ENCODE assay signal across 30 mouse cellular contexts in the genomic region with DNA sequence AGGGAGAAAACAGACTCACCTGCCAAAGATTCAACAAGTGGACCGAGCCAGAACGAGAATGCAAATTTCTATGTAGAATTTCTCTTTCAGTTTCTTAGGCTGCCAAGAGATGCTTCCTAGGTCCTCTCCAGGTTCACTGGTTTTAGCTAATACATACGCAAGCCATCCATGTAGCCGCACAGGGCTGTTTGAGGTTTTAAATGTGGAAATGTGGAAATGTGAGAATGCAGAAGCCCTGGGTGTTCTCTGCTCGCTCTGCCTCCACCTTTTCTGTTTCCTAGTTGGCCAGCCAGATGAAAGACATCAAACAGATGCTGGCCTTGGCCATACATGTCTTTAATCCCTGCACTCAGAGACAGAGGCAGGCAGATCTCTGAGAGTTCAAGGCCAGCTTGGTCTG. TPM values are rescaled to one million over a fixed set of nuclear protein-coding genes. Genes with fewer than 3 reads are reported as not detected.
DNase-seq lines count a peak whose midpoint lies in the region; ATAC-seq and TF ChIP-seq lines count a peak whose summit lies in the region.
"Had no signal": no experiment of that assay in that cellular context is flagged by ENCODE, and none has a peak within 500 bp of the region (broad histone marks: within the 10 kb centered on the region; RNA-seq: fewer than 3 reads in every experiment).

No protein-coding gene starts in this region.

- no peak overlapping the region for H3K9ac ChIP-seq in heart, adult 2 months (ENCODE audit: low read depth, low read length)
- no peak overlapping the region for H3K9ac ChIP-seq in stomach, embryonic 15.5 days
- H3K9ac ChIP-seq in stomach, postnatal 0 days (ENCODE audit: low read length), result no peak overlapping the region
- no peak overlapping the region for H3K9ac ChIP-seq in stomach, embryonic 16.5 days (ENCODE audit: low read length)
- H3K9ac ChIP-seq: embryonic facial prominence, embryonic 12.5 days; forebrain, embryonic 15.5 days; heart, embryonic 15.5 days; hindbrain, embryonic 13.5 days; kidney, embryonic 15.5 days; limb, embryonic 13.5 days; liver, embryonic 12.5 days; neural tube, embryonic 15.5 days had no signal

- intact Hi-C loops in heart, adult 2 months (cut with DNase I), result no loop called here
- intact Hi-C loops in heart, postnatal 14 days (cut with DNase I), result no loop called here

- no peak overlapping the region for H3K4me3 ChIP-seq in heart, adult 2 months
- no peak overlapping the region for H3K4me3 ChIP-seq in stomach, embryonic 15.5 days (replicated peaks)
- H3K4me3 ChIP-seq in stomach, postnatal 0 days (ENCODE audit: low read depth, low read length), result no peak overlapping the region
- H3K4me3 ChIP-seq in stomach, embryonic 16.5 days (replicated peaks; ENCODE audit: low read length), result no peak overlapping the region
- no peak overlapping the region for H3K4me3 ChIP-seq in forebrain, embryonic 10.5 days
- H3K4me3 ChIP-seq: embryonic facial prominence, embryonic 12.5 days; forebrain, embryonic 15.5 days; heart, embryonic 10.5 days; heart, embryonic 15.5 days; hindbrain, embryonic 13.5 days; kidney, embryonic 15.5 days; layer of hippocampus, adult 2 months; limb, embryonic 13.5 days; liver, embryonic 12.5 days; neural tube, embryonic 15.5 days had no signal

- DNase-seq in heart, adult 2 months, result no peak
- DNase-seq in heart, postnatal 14 days, result no peak
- no peak for DNase-seq in stomach, postnatal 0 days (ENCODE audit: low spot score)
- DNase-seq in thymus, postnatal 4 days, result no peak
- DNase-seq in forebrain, embryonic 10.5 days (ENCODE audit: extremely low spot score, low spot score), result no peak
- DNase-seq: adrenal gland, adult 2 months; cerebellum, adult 11-12 months; cerebellum, adult 9-11 months; embryo, embryonic 11 days; heart, postnatal 4 days; kidney, postnatal 36 days; lung, adult 2 months; lung, postnatal 36 days; midbrain, embryonic 14.5 days; thymus, adult 2 months; thymus, postnatal 36 days had no signal

- no peak overlapping the region for H3K4me2 ChIP-seq in stomach, embryonic 15.5 days
- H3K4me2 ChIP-seq in stomach, postnatal 0 days (replicated peaks; ENCODE audit: low read depth), result no peak overlapping the region
- H3K4me2 ChIP-seq in stomach, embryonic 16.5 days (ENCODE audit: low read depth, low read length), result no peak overlapping the region
- H3K4me2 ChIP-seq: embryonic facial prominence, embryonic 12.5 days; forebrain, embryonic 15.5 days; heart, embryonic 15.5 days; hindbrain, embryonic 13.5 days; kidney, embryonic 15.5 days; limb, embryonic 13.5 days; liver, embryonic 12.5 days; neural tube, embryonic 15.5 days had no signal

- TF ChIP-seq EP300 in heart, adult 2 months (IDR thresholded peaks at IDR 0.05; ENCODE audit: insufficient read depth, low read depth, low read length), result no peak
- no peak for TF ChIP-seq EP300 in stomach, postnatal 0 days (optimal IDR thresholded peaks at IDR 0.05)

- TF ChIP-seq CTCF in heart, adult 2 months (IDR thresholded peaks at IDR 0.05), result no peak
- TF ChIP-seq CTCF in stomach, postnatal 0 days (IDR thresholded peaks at IDR 0.05; ENCODE audit: low read depth), result no peak

- 83% methylated on average over 5 of the region's 5 CpGs for WGBS in heart, adult 2 months
- WGBS in stomach, embryonic 15.5 days, result 78% methylated on average over 5 of the region's 5 CpGs
- 85% methylated on average over 5 of the region's 5 CpGs for WGBS in stomach, postnatal 0 days
- 87% methylated on average over 5 of the region's 5 CpGs for WGBS in stomach, embryonic 16.5 days
- WGBS in forebrain, embryonic 10.5 days, result 94% methylated on average over 5 of the region's 5 CpGs

- no peaks in the 10 kb centered on the region for H3K79me2 ChIP-seq in heart, adult 2 months (replicated peaks; ENCODE audit: control insufficient read depth, insufficient read depth, low read length)

- TF ChIP-seq POLR2A in heart, adult 2 months (IDR thresholded peaks at IDR 0.05; ENCODE audit: insufficient read depth, low read depth, low read length), result no peak

- H3K27ac ChIP-seq in heart, adult 2 months, result peak overlapping the region; percentile 78; the same call in 1 of the 2 replicates
- H3K27ac ChIP-seq in stomach, embryonic 15.5 days, result peak overlapping the region; percentile 40; the same call in 1 of the 2 replicates
- no peak overlapping the region for H3K27ac ChIP-seq in stomach, postnatal 0 days (replicated peaks)
- peak overlapping the region; percentile 14; the same call in 1 of the 2 replicates for H3K27ac ChIP-seq in stomach, embryonic 16.5 days (ENCODE audit: low read length)
- no peak overlapping the region for H3K27ac ChIP-seq in forebrain, embryonic 10.5 days
- H3K27ac ChIP-seq: embryonic facial prominence, embryonic 12.5 days; forebrain, embryonic 15.5 days; hindbrain, embryonic 13.5 days; limb, embryonic 13.5 days; liver, embryonic 12.5 days; neural tube, embryonic 15.5 days had no signal

- no peaks in the 10 kb centered on the region; the same call in 1 of the 2 replicates for H3K4me1 ChIP-seq in heart, adult 2 months (ENCODE audit: control insufficient read depth, insufficient read depth, low read length)
- H3K4me1 ChIP-seq in stomach, embryonic 15.5 days, result no peaks in the 10 kb centered on the region
- H3K4me1 ChIP-seq in stomach, postnatal 0 days (replicated peaks; ENCODE audit: control insufficient read depth, insufficient read depth), result no peaks in the 10 kb centered on the region
- no peaks in the 10 kb centered on the region for H3K4me1 ChIP-seq in stomach, embryonic 16.5 days (ENCODE audit: control insufficient read depth, insufficient read depth, low read length)
- no peaks in the 10 kb centered on the region for H3K4me1 ChIP-seq in forebrain, embryonic 10.5 days
- H3K4me1 ChIP-seq: embryonic facial prominence, embryonic 12.5 days; forebrain, embryonic 15.5 days; heart, embryonic 15.5 days; kidney, embryonic 15.5 days; limb, embryonic 13.5 days; neural tube, embryonic 15.5 days had no signal

- no peaks in the 10 kb centered on the region for H3K9me3 ChIP-seq in stomach, embryonic 15.5 days
- H3K9me3 ChIP-seq in stomach, postnatal 0 days (ENCODE audit: control insufficient read depth, low read length), result no peaks in the 10 kb centered on the region
- H3K9me3 ChIP-seq in stomach, embryonic 16.5 days (replicated peaks; ENCODE audit: control insufficient read depth, low read length), result no peaks in the 10 kb centered on the region
- H3K9me3 ChIP-seq in forebrain, embryonic 10.5 days, result no peaks in the 10 kb centered on the region
- H3K9me3 ChIP-seq: embryonic facial prominence, embryonic 12.5 days; forebrain, embryonic 15.5 days; heart, embryonic 10.5 days; heart, embryonic 15.5 days; hindbrain, embryonic 13.5 days; kidney, embryonic 15.5 days; limb, embryonic 13.5 days; liver, embryonic 12.5 days; neural tube, embryonic 15.5 days had no signal

- peaks cover under 1% of the 10 kb centered on the region; the same call in 1 of the 2 replicates for H3K36me3 ChIP-seq in heart, adult 2 months (ENCODE audit: control insufficient read depth, insufficient read depth, low read length)
- H3K36me3 ChIP-seq in stomach, embryonic 15.5 days, result no peaks in the 10 kb centered on the region
- H3K36me3 ChIP-seq in stomach, postnatal 0 days (ENCODE audit: control insufficient read depth, insufficient read depth, low read length), result no peaks in the 10 kb centered on the region
- H3K36me3 ChIP-seq in stomach, embryonic 16.5 days (ENCODE audit: control insufficient read depth, insufficient read depth, low read length), result no peaks in the 10 kb centered on the region
- no peaks in the 10 kb centered on the region for H3K36me3 ChIP-seq in forebrain, embryonic 10.5 days (replicated peaks)
- H3K36me3 ChIP-seq: embryonic facial prominence, embryonic 12.5 days; forebrain, embryonic 15.5 days; heart, embryonic 10.5 days; heart, embryonic 15.5 days; hindbrain, embryonic 13.5 days; kidney, embryonic 15.5 days; limb, embryonic 13.5 days; liver, embryonic 12.5 days; neural tube, embryonic 15.5 days had no signal

- ATAC-seq in stomach, embryonic 15.5 days (ENCODE audit: insufficient read depth, low FRiP score, low read depth), result no peak
- no peak for ATAC-seq in stomach, postnatal 0 days (ENCODE audit: low FRiP score, low TSS enrichment)
- ATAC-seq in megakaryocyte, adult 5-6 weeks (ENCODE audit: poor library complexity, severe bottlenecking), result peak; percentile 53
- ATAC-seq in stomach, embryonic 16.5 days (ENCODE audit: insufficient read depth, low FRiP score), result no peak
- ATAC-seq: forebrain, embryonic 15.5 days; intestine, postnatal 0 days; liver, embryonic 12.5 days had no signal

- H3K27me3 ChIP-seq in heart, adult 2 months (ENCODE audit: control insufficient read depth, insufficient read depth, low read length), result no peaks in the 10 kb centered on the region
- H3K27me3 ChIP-seq in stomach, embryonic 15.5 days (replicated peaks), result no peaks in the 10 kb centered on the region
- no peaks in the 10 kb centered on the region for H3K27me3 ChIP-seq in stomach, postnatal 0 days (ENCODE audit: control insufficient read depth, insufficient read depth, low read length)
- H3K27me3 ChIP-seq in stomach, embryonic 16.5 days (ENCODE audit: control insufficient read depth, insufficient read depth, low read length), result no peaks in the 10 kb centered on the region
- no peaks in the 10 kb centered on the region for H3K27me3 ChIP-seq in forebrain, embryonic 10.5 days (ENCODE audit: poor library complexity, severe bottlenecking)
- H3K27me3 ChIP-seq: embryonic facial prominence, embryonic 12.5 days; forebrain, embryonic 15.5 days; heart, embryonic 15.5 days; hindbrain, embryonic 13.5 days; kidney, embryonic 15.5 days; limb, embryonic 13.5 days; liver, embryonic 12.5 days; neural tube, embryonic 15.5 days had no signal

RNA-seq across cellular contexts. Expression of gene Entpd1, which starts 26.4 kb away (rescaled TPM):
- total RNA-seq in heart, adult 2 months (2021), result 10 to 100 TPM; 22.1 to 26.4 TPM
- 13.0 and 18.6 TPM in 2 replicates for polyA plus RNA-seq in heart, adult 2 months (2012; rRNA removed)
- total RNA-seq in heart, postnatal 14 days (2021), result 10 to 100 TPM; 34.5 to 40.2 TPM
- 10.3 and 10.9 TPM in 2 replicates for polyA plus RNA-seq in stomach, embryonic 15.5 days (2015; fragmentation: Nextera tagmentation; extraction: Ambion mirVana)
- 10.0 and 10.8 TPM in 2 replicates for polyA plus RNA-seq in stomach, postnatal 0 days (2015; fragmentation: Nextera tagmentation; extraction: Ambion mirVana)
- total RNA-seq in megakaryocyte, adult 5-6 weeks (2015), result 21.8 and 22.3 TPM in 2 replicates
- 44.0 and 51.9 TPM in 2 replicates for total RNA-seq in megakaryocyte, adult 5-6 weeks (2017)
- 14.0 and 16.2 TPM in 2 replicates for polyA plus RNA-seq in stomach, embryonic 16.5 days (2015; fragmentation: Nextera tagmentation; extraction: Ambion mirVana)
- polyA plus RNA-seq in forebrain, embryonic 10.5 days (2016; fragmentation: Nextera tagmentation; extraction: Ambion mirVana), result 2.6 and 3.7 TPM in 2 replicates

RNA-seq across cellular contexts. Expression of gene Tctn3, which starts 26.5 kb away (rescaled TPM):
- total RNA-seq in heart, adult 2 months (2021), result 1 to 10 TPM; 6.5 to 7.6 TPM
- polyA plus RNA-seq in heart, adult 2 months (2012; rRNA removed), result 7.7 and 10.5 TPM in 2 replicates
- total RNA-seq in heart, postnatal 14 days (2021), result 1 to 10 TPM; 8.6 to 8.8 TPM
- 7.7 and 10.5 TPM in 2 replicates for polyA plus RNA-seq in stomach, embryonic 15.5 days (2015; fragmentation: Nextera tagmentation; extraction: Ambion mirVana)
- 4.1 and 4.5 TPM in 2 replicates for polyA plus RNA-seq in stomach, postnatal 0 days (2015; fragmentation: Nextera tagmentation; extraction: Ambion mirVana)
- total RNA-seq in megakaryocyte, adult 5-6 weeks (2015), result 2.5 and 5.8 TPM in 2 replicates
- 1.6 and 3.2 TPM in 2 replicates for total RNA-seq in megakaryocyte, adult 5-6 weeks (2017)
- 9.2 and 9.4 TPM in 2 replicates for polyA plus RNA-seq in stomach, embryonic 16.5 days (2015; fragmentation: Nextera tagmentation; extraction: Ambion mirVana)
- polyA plus RNA-seq in forebrain, embryonic 10.5 days (2016; fragmentation: Nextera tagmentation; extraction: Ambion mirVana), result 12.0 and 12.6 TPM in 2 replicates

RNA-seq across cellular contexts. Expression of gene Aldh18a1, which starts 50.3 kb away (rescaled TPM):
- 1 to 10 TPM; 4.4 to 7.9 TPM for total RNA-seq in heart, adult 2 months (2021)
- polyA plus RNA-seq in heart, adult 2 months (2012; rRNA removed), result 7.6 and 12.4 TPM in 2 replicates
- total RNA-seq in heart, postnatal 14 days (2021), result 10 to 100 TPM in 1 of 2 experiments, 1 to 10 TPM in 1; 9.9 to 12.2 TPM
- 99.9 and 120 TPM in 2 replicates for polyA plus RNA-seq in stomach, embryonic 15.5 days (2015; fragmentation: Nextera tagmentation; extraction: Ambion mirVana)
- 39.1 and 43.0 TPM in 2 replicates for polyA plus RNA-seq in stomach, postnatal 0 days (2015; fragmentation: Nextera tagmentation; extraction: Ambion mirVana)
- 8.3 and 10.5 TPM in 2 replicates for total RNA-seq in megakaryocyte, adult 5-6 weeks (2015)
- 6.5 and 7.6 TPM in 2 replicates for total RNA-seq in megakaryocyte, adult 5-6 weeks (2017)
- 109 and 110 TPM in 2 replicates for polyA plus RNA-seq in stomach, embryonic 16.5 days (2015; fragmentation: Nextera tagmentation; extraction: Ambion mirVana)
- 114 and 115 TPM in 2 replicates for polyA plus RNA-seq in forebrain, embryonic 10.5 days (2016; fragmentation: Nextera tagmentation; extraction: Ambion mirVana)

Comparison
In these comparisons a context has a peak if more than half of its experiments do, and no peak if none do; other contexts are left out.
1. H3K27ac ChIP-seq: peak in heart, adult 2 months (single experiment), stomach, embryonic 15.5 days (single experiment) and stomach, embryonic 16.5 days (single experiment); none in stomach, postnatal 0 days (single experiment) and forebrain, embryonic 10.5 days (single experiment).